14 mouse cellular contexts compared by ENCODE assay signal in genomic region chr10:25366691-25367090, GRCm38 (mm10). TPM values are rescaled to one million over a fixed set of nuclear protein-coding genes. Genes with fewer than 3 reads are reported as not detected.
DNase-seq lines count a peak whose midpoint lies in the region; ATAC-seq and TF ChIP-seq lines count a peak whose summit lies in the region.
"Had no signal": no experiment of that assay in that cellular context is flagged by ENCODE, and none has a peak within 500 bp of the region (broad histone marks: within the 10 kb centered on the region; RNA-seq: fewer than 3 reads in every experiment).

No protein-coding gene starts in this region.

- TF ChIP-seq EP300 in lung, postnatal 0 days (IDR thresholded peaks at IDR 0.05) = no peak

- no peak overlapping the region for H3K4me2 ChIP-seq in lung, postnatal 0 days (replicated peaks; ENCODE audit: low read depth, low read length)
- no peak overlapping the region for H3K4me2 ChIP-seq in forebrain, embryonic 14.5 days (ENCODE audit: low read length)
- H3K4me2 ChIP-seq: midbrain, embryonic 15.5 days had no signal

- no peak overlapping the region for H3K9ac ChIP-seq in lung, postnatal 0 days (replicated peaks; ENCODE audit: low read depth)
- no peak overlapping the region for H3K9ac ChIP-seq in forebrain, embryonic 14.5 days (ENCODE audit: low read length)
- H3K9ac ChIP-seq: liver, embryonic 14.5 days; midbrain, embryonic 15.5 days had no signal

- DNase-seq in adrenal gland, postnatal 14 days = peak; percentile 21
- no peak for DNase-seq in adrenal gland, adult 8-10 months
- DNase-seq in lung, postnatal 0 days (ENCODE audit: low spot score) = peak; percentile 52
- no peak for DNase-seq in lung, postnatal 14 days
- no peak for DNase-seq in right cerebral cortex, postnatal 14 days
- no peak for DNase-seq in cerebellum, postnatal 25 days
- DNase-seq in forebrain, embryonic 14.5 days (ENCODE audit: low spot score) = no peak
- DNase-seq: kidney, postnatal 10 days; thymus, postnatal 36 days had no signal

- H3K27ac ChIP-seq in lung, postnatal 0 days (ENCODE audit: low read length) = no peak overlapping the region
- H3K27ac ChIP-seq in forebrain, embryonic 14.5 days (ENCODE audit: low read depth, low read length) = no peak overlapping the region
- H3K27ac ChIP-seq: liver, embryonic 14.5 days; midbrain, embryonic 15.5 days had no signal

- no peaks in the 10 kb centered on the region for H3K36me3 ChIP-seq in lung, postnatal 0 days (ENCODE audit: insufficient read depth, low read length)
- H3K36me3 ChIP-seq in megakaryocyte, embryonic 14.5 days (replicated peaks; ENCODE audit: low read length) = no peaks in the 10 kb centered on the region
- H3K36me3 ChIP-seq in forebrain, embryonic 14.5 days (ENCODE audit: control insufficient read depth, insufficient read depth, low read length) = no peaks in the 10 kb centered on the region
- H3K36me3 ChIP-seq: midbrain, embryonic 15.5 days had no signal

- WGBS in lung, postnatal 0 days = 48% methylated on average over 5 of the region's 5 CpGs
- 87% methylated on average over 5 of the region's 5 CpGs for WGBS in forebrain, embryonic 14.5 days

- peaks cover 12% of the 10 kb centered on the region; the same call in 1 of the 2 replicates for H3K4me1 ChIP-seq in lung, postnatal 0 days (ENCODE audit: insufficient read depth, low read depth, low read length)
- peaks cover 63% of the 10 kb centered on the region for H3K4me1 ChIP-seq in megakaryocyte, embryonic 14.5 days
- peaks cover 3% of the 10 kb centered on the region; the same call in 1 of the 2 replicates for H3K4me1 ChIP-seq in forebrain, embryonic 14.5 days (ENCODE audit: control insufficient read depth, insufficient read depth, low read length)
- H3K4me1 ChIP-seq: midbrain, embryonic 15.5 days had no signal

- H3K4me3 ChIP-seq in lung, postnatal 0 days (ENCODE audit: low read depth, low read length) = no peak overlapping the region
- H3K4me3 ChIP-seq in megakaryocyte, embryonic 14.5 days (replicated peaks) = peak overlapping the region; percentile 69
- no peak overlapping the region for H3K4me3 ChIP-seq in forebrain, embryonic 14.5 days (ENCODE audit: low read depth, low read length)
- H3K4me3 ChIP-seq: left cerebral cortex, adult 2 months; midbrain, embryonic 15.5 days had no signal

- H3K27me3 ChIP-seq in lung, postnatal 0 days (replicated peaks; ENCODE audit: insufficient read depth, low read length) = no peaks in the 10 kb centered on the region
- H3K27me3 ChIP-seq in megakaryocyte, embryonic 14.5 days (replicated peaks) = no peaks in the 10 kb centered on the region
- no peaks in the 10 kb centered on the region for H3K27me3 ChIP-seq in forebrain, embryonic 14.5 days (replicated peaks; ENCODE audit: control insufficient read depth, insufficient read depth, low read length)
- H3K27me3 ChIP-seq: midbrain, embryonic 15.5 days had no signal

- TF ChIP-seq CTCF in lung, postnatal 0 days (IDR thresholded peaks at IDR 0.05) = no peak

- ATAC-seq in lung, postnatal 0 days = peak; percentile 76
- no peak for ATAC-seq in forebrain, embryonic 14.5 days
- ATAC-seq: hindbrain, embryonic 16.5 days; midbrain, embryonic 15.5 days had no signal

- H3K9me3 ChIP-seq in lung, postnatal 0 days (ENCODE audit: low read length) = no peaks in the 10 kb centered on the region
- H3K9me3 ChIP-seq in megakaryocyte, embryonic 14.5 days = no peaks in the 10 kb centered on the region
- no peaks in the 10 kb centered on the region for H3K9me3 ChIP-seq in forebrain, embryonic 14.5 days (replicated peaks; ENCODE audit: control insufficient read depth, low read length)
- H3K9me3 ChIP-seq: midbrain, embryonic 15.5 days had no signal

RNA-seq across cellular contexts. Expression of gene Epb41l2, which starts 7.1 kb away (rescaled TPM):
- 94.9 and 106 TPM in 2 replicates for total RNA-seq in adrenal gland, postnatal 14 days (2021)
- total RNA-seq in adrenal gland, adult 8-10 months (2022) = 10 to 100 TPM; 50.5 to 93.1 (median 64.5) TPM
- 48.2 and 54.2 TPM in 2 replicates for polyA plus RNA-seq in lung, postnatal 0 days (2015; fragmentation: Nextera tagmentation; extraction: Ambion mirVana)
- 8.3 and 33.7 TPM in 2 replicates for polyA plus RNA-seq in megakaryocyte, embryonic 14.5 days (2012; ENCODE audit: insufficient read depth, low replicate concordance)
- 17.2 and 20.6 TPM in 2 replicates for polyA plus RNA-seq in forebrain, embryonic 14.5 days (2014; fragmentation: Nextera tagmentation; extraction: Ambion mirVana)

RNA-seq across cellular contexts. Expression of gene Akap7, which starts 59.0 kb away (rescaled TPM):
- total RNA-seq in adrenal gland, postnatal 14 days (2021) = 65.2 and 68.4 TPM in 2 replicates
- total RNA-seq in adrenal gland, adult 8-10 months (2022) = 10 to 100 TPM; 56.7 to 83.5 (median 69.8) TPM
- 46.3 and 52.1 TPM in 2 replicates for polyA plus RNA-seq in lung, postnatal 0 days (2015; fragmentation: Nextera tagmentation; extraction: Ambion mirVana)
- polyA plus RNA-seq in megakaryocyte, embryonic 14.5 days (2012; ENCODE audit: insufficient read depth, low replicate concordance) = 10.6 and 14.7 TPM in 2 replicates
- 20.3 and 28.0 TPM in 2 replicates for polyA plus RNA-seq in forebrain, embryonic 14.5 days (2014; fragmentation: Nextera tagmentation; extraction: Ambion mirVana)

Comparison
In these comparisons a context has a peak if more than half of its experiments do, and no peak if none do; other contexts are left out.
1. DNase-seq: peak in adrenal gland, postnatal 14 days (single experiment) and lung, postnatal 0 days (single experiment); none in adrenal gland, adult 8-10 months (single experiment), lung, postnatal 14 days (single experiment), right cerebral cortex, postnatal 14 days (single experiment), cerebellum, postnatal 25 days (0 of 2) and forebrain, embryonic 14.5 days (single experiment).